Mouse (Mus musculus) spleen, adult 2 months (tissue): Measurements from ENCODE around the gene Sycn.

Experiments
- CTCF ChIP-seq: fragments of 200-500 bp; IDR thresholded peaks from 2 replicates; pipeline ENCODE4 v1.5.1; 2011; ENCODE audit warnings: mild to moderate bottlenecking, inconsistent platforms; ENCODE audit not compliant: insufficient read depth, insufficient read length, insufficient replicate concordance; ENCODE audit errors: extremely low read depth
- POLR2A ChIP-seq: fragments of 200-500 bp; IDR thresholded peaks from 2 replicates; pipeline ENCODE4 v1.6.1; 2011; ENCODE audit warnings: low read depth, low read length, inconsistent platforms

GRCm38 (mm10) chr7:28555939-28556535 is 15.4 kb downstream of the Sycn start:
- no peak for TF ChIP-seq CTCF
- no peak for TF ChIP-seq POLR2A
